Mouse (Mus musculus): Measurements from ENCODE around the gene Zscan21. TPM values are rescaled to one million over a fixed set of nuclear protein-coding genes. Genes with fewer than 3 reads are reported as not detected.

Zscan21 gene
- 29.4 TPM for polyA plus RNA-seq (2017; shearing (Covaris generic))

DNA sequence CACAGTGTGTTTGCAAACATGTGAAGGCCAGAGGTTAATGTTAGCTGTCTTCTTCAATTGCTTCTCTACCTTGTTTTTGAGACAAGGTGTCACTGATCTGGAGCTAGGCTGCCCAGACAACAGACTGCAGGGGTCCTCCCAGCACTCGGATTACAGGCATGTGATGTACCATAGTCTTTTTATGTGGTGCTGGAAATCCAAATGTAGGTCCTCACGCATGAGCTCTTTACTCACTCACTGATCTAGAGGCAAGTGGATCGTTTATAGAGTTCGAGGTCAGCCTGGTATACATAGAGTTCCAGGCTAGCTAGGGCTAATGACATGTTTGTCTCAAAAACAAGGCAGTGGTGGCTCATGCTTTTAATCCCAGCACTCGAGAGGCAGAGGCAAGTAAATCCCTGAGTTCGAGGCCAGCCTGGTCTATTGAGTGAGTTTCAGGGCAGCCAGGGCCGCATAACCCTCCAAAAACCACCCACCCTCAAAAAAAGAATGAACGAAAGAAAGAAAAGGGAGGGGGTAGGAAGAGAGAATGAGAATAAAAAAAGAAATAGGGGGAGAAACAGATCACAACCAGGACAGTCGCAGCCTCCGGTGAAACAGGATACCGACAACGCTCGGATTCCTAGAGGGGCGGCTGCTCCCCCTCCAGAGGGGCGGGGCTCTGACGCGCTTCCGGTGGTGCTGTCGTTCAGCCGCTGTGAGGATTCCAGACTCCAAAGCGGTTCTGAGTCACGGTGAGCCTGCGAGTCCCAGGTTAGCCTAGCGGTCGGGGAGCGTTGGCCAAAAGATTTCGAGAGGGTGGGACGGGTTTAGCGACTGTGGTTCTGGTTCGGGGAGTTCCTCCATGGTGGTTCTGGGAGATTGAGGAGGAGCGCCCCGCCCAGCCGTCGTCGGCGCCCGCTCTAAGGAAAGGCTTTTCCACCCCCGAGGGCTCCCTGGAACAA lies at the start of gene Zscan21:
Zscan21 (plus strand) TSS at position 649 of the 944 bp plus-strand sequence.

DNA sequence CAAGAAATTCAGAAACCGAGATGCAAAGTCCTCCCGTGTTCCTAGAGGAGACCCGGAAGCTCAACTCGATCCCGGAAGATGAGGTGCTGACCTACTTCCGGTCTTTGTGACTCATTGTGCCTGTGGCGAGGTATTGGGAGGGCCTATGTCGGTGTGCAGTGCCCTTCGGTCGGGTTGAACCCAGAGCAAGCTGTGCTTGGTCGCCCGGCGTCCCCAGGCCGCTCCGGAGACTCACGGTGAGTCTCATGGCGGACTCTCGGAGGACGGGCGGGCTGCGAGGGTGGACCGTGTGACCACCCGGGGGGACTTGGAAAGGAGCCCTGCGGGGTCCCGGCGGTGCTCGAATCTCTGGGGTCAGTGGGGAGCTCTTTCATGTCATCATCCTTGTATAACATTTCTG lies 31.7 kb upstream of the Zscan21 start, which contains the start of gene Zkscan1:
Zkscan1 (plus strand) TSS at position 89 of the 400 bp plus-strand sequence.

DNA sequence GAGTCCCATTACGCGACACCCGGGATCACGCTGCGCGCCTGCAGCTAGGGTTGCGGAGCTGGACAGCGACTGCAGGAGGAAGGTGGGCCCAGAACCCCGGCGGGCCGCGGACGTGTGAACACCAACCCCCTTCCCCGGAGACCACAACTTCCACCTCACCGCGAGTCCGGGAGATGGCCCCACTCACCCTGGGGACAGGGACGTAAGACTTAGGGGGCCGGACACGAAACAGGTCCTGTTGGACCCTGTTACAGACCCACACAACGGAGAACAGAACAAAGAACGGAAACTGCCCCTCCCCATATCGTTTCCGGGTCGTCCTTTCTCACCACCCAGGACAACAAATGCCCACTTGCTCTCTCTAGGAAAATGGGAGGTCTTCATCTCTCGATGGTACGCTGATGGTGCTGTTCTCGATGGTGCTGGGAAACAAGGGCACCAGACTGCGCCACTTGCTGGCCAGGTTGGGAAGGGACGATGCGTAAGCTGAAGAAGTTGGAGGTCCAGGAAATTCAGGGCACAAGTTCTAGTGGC lies 38.8 kb downstream of the Zscan21 start, which contains the start of gene Zfp113:
Zfp113 (minus strand) TSS at position 302 of the 534 bp plus-strand sequence.

DNA sequence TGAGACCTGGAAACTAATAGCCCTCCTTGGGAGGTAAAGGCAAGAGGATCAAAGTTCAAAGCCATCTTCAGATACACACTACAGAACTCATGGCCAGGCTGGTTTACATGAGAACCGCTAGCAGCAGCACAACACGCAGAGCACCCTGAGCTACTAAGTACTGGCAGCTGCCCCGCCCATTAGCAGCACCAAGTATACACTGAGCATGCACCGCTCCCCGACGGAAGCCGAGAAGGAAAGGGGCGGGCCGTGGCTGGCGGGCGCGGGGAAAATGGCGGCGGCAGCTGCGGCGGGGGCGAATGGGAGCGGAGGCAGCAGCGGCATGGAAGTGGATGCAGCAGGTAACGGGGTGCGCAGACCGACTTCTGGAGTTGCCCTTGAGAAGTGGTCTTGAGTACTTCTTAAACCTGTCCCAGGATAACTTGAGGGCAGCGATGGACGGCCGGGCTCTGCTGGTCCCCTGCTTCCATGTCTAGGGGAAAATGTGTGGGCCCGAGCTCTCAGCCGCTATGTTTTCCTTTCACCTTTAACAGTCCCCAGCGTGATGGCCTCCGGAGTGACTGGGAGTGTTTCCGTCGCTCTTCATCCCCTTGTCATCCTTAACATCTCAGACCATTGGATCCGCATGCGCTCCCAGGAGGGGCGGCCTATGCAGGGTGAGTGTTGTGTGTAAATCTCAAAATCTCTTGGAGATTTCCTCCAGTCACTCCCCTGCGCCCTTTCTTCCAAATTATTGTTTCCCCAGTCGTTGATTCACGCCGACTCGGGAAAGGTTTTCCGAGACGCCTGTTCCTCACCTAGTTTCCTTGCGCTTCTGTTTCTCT lies 44.4 kb downstream of the Zscan21 start, which contains the start of gene Cops6:
Cops6 (plus strand) TSS at position 230 of the 824 bp plus-strand sequence.

DNA sequence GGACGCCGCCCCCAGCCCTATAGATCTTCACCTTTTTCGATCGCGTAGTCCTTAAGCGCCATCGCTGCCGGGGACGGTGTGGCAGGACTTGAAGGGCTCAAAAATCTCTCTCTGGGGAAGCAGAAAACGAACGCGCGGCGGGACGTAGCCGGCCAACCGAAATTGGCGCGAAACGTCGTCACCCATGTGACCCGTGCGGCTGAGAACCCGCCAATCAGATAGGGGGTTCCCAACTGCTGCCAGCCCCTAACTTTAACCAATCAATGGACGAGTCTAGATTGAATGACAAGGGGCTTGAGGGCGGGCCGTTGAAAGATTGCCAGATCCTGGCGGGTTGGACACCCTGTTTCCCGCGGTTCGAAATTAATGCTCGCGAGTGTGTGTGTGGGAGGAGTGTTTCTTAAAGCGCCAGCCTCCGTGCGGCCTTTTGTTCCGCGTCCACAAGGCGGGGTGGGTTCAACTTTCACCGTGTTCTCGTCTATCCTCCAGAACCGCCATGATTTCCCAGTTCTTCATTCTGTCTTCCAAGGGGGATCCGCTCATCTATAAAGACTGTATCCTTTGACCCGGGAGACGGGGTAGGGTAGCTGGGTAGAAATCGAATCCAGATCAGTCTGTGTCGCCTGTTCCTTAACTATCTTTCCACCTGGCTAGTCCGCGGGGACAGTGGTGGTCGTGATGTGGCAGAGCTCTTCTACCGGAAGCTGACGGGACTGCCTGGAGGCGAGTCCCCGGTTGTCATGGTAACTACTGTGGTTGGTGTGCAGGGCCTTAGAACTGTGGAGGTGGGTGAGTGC lies 55.2 kb downstream of the Zscan21 start, which contains the start of the genes Ap4m1 and Mcm7:
Ap4m1 (plus strand) TSS at position 308 of the 797 bp plus-strand sequence.
Mcm7 (minus strand) TSS at position 728 of the 797 bp plus-strand sequence.

Other genes with a start within 250 kb of the Zscan21 start
- 2.2 TPM for gene Pilrb2, start 245.1 kb upstream of the Zscan21 start, polyA plus RNA-seq (2017; shearing (Covaris generic))
- gene Cyp3a13, start 195.3 kb upstream of the Zscan21 start, polyA plus RNA-seq (2017; shearing (Covaris generic)) = not detected
- gene Gjc3, start 153.8 kb upstream of the Zscan21 start, polyA plus RNA-seq (2017; shearing (Covaris generic)) = not detected
- not detected for gene Azgp1, start 135.4 kb upstream of the Zscan21 start, polyA plus RNA-seq (2017; shearing (Covaris generic))
- gene Smok3a, start 95.6 kb upstream of the Zscan21 start, polyA plus RNA-seq (2017; shearing (Covaris generic)) = not detected
- gene Smok3b, start 95.5 kb upstream of the Zscan21 start, polyA plus RNA-seq (2017; shearing (Covaris generic)) = not detected
- not detected for gene Smok3c, start 63.7 kb upstream of the Zscan21 start, polyA plus RNA-seq (2017; shearing (Covaris generic))
- gene Zkscan1, start 31.8 kb upstream of the Zscan21 start, polyA plus RNA-seq (2017; shearing (Covaris generic)) = 24.9 TPM
- gene Zfp113, start 38.8 kb downstream of the Zscan21 start, polyA plus RNA-seq (2017; shearing (Covaris generic)) = 21.6 TPM
- 229 TPM for gene Cops6, start 44.2 kb downstream of the Zscan21 start, polyA plus RNA-seq (2017; shearing (Covaris generic))
- gene Ap4m1, start 55.1 kb downstream of the Zscan21 start, polyA plus RNA-seq (2017; shearing (Covaris generic)) = 12.5 TPM
- gene Mcm7, start 55.5 kb downstream of the Zscan21 start, polyA plus RNA-seq (2017; shearing (Covaris generic)) = 98.7 TPM
- gene Taf6, start 70.5 kb downstream of the Zscan21 start, polyA plus RNA-seq (2017; shearing (Covaris generic)) = 66.2 TPM
- 19.3 TPM for gene Cnpy4, start 70.6 kb downstream of the Zscan21 start, polyA plus RNA-seq (2017; shearing (Covaris generic))
- 0.74 TPM for gene Mblac1, start 77.4 kb downstream of the Zscan21 start, polyA plus RNA-seq (2017; shearing (Covaris generic))
- not detected for gene Nxpe5, start 109.0 kb downstream of the Zscan21 start, polyA plus RNA-seq (2017; shearing (Covaris generic))
- gene Lamtor4, start 138.6 kb downstream of the Zscan21 start, polyA plus RNA-seq (2017; shearing (Covaris generic)) = 117 TPM
- gene BC037034, start 147.1 kb downstream of the Zscan21 start, polyA plus RNA-seq (2017; shearing (Covaris generic)) = 13.3 TPM
- gene Gal3st4, start 155.9 kb downstream of the Zscan21 start, polyA plus RNA-seq (2017; shearing (Covaris generic)) = 1.1 TPM
- not detected for gene Gm43720, start 163.1 kb downstream of the Zscan21 start, polyA plus RNA-seq (2017; shearing (Covaris generic))
- gene Gpc2, start 163.1 kb downstream of the Zscan21 start, polyA plus RNA-seq (2017; shearing (Covaris generic)) = 3.1 TPM
- 0.74 TPM for gene Stag3, start 163.3 kb downstream of the Zscan21 start, polyA plus RNA-seq (2017; shearing (Covaris generic))
- gene Pvrig, start 225.1 kb downstream of the Zscan21 start, polyA plus RNA-seq (2017; shearing (Covaris generic)) = 24.7 TPM